Mouse (Mus musculus) E14TG2a.4 (cell line): ENCODE data around the gene Polr3c.

Experiments
- H3K27me3 ChIP-seq: 2 replicates; pipeline ENCODE4 v1.6.1; 2014; ENCODE audit warnings: low read length, control low read depth; ENCODE audit not compliant: insufficient read depth
- H3K36me3 ChIP-seq: 2 replicates; pipeline ENCODE4 v1.6.1; 2014; ENCODE audit warnings: low read length, control low read depth; ENCODE audit not compliant: insufficient read depth
- H3K4me1 ChIP-seq: replicated peaks from 2 replicates; pipeline ENCODE4 v1.6.1; 2014; ENCODE audit warnings: low read depth, low read length, control low read depth
- H3K4me3 ChIP-seq: replicated peaks from 2 replicates; pipeline ENCODE4 v1.5.1; 2014; ENCODE audit warnings: mild to moderate bottlenecking, low read length
- H3K9me3 ChIP-seq: 2 replicates; pipeline ENCODE4 v1.6.1; 2014; ENCODE audit warnings: low read length, control low read depth
- CTCF ChIP-seq: conservative IDR thresholded peaks from 2 replicates; pipeline ENCODE4 v1.5.1; 2014; ENCODE audit warnings: low read length
- NANOG ChIP-seq: IDR thresholded peaks from 2 replicates; pipeline ENCODE4 v1.6.1; 2014; ENCODE audit warnings: borderline replicate concordance, low read length, mixed read lengths
- POU5F1 ChIP-seq: IDR thresholded peaks from 2 replicates; pipeline ENCODE4 v1.6.1; 2014; ENCODE audit warnings: low read length, borderline replicate concordance

Gene Polr3c

DNA sequence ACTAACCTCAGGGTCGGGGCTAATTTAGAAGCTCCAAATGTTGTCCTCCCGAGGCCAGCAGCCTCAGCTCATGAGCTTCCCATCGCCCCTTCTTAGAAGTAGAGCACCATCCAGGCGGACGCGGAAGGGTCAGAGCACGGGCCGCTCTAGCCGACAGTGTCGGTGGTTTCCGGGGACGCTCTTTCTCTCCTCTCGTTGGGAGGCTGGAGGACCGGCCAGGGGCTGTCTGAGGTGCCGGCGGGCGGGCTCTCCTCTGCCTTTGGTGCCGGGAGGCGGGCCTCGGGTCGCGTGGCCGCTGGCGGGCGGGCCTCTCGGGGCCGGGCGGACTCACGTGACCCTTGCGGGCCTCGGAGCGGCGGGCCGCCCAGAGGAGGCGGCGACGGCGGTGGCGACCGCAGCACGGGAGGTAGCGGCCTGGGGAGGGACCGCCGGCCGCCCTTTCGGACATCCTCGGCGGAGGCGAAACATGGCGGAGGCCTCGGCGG is at the start of gene Polr3c, which contains the start of gene Rnf115:
TSS of gene Polr3c (minus strand) at position 286 of the 485 bp plus-strand sequence.
TSS of gene Rnf115 (plus strand) at position 322 of the 485 bp plus-strand sequence.
- H3K9me3 ChIP-seq, result no peaks in the 10 kb centered on the region
- H3K36me3 ChIP-seq, result peaks cover 31% of the 10 kb centered on the region
- H3K27me3 ChIP-seq, result no peaks in the 10 kb centered on the region
- H3K4me1 ChIP-seq, result peaks cover 47% of the 10 kb centered on the region
- H3K4me3 ChIP-seq, result peak within 1 kb of the TSS; percentile 92
- TF ChIP-seq CTCF, result no peak

DNA sequence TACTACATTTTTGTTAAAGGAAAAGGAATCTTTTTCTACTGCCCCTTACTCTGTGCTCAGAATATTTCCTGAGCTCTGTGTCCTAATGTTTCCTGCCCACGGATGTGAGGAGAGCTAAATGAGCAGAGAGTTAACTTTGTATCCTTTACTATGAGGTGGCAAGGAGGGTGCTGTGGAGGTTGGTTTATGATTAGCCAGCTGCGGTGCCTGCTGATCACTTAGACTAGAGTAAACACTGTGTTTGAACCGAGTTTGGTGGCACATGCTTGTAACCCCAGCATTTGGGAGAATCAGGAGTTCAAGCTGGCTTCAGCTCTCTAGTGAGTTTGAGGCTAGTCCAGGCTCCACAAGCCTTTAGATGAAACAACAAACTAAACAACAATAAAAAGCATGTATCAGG is 49.7 kb upstream of the Polr3c start:
- TF ChIP-seq POU5F1 (no peak), CTCF (no peak), NANOG (no peak)
- Histone ChIP-seq H3K27me3 (no peaks in the 10 kb centered on the region), H3K4me1 (no peaks in the 10 kb centered on the region)

DNA sequence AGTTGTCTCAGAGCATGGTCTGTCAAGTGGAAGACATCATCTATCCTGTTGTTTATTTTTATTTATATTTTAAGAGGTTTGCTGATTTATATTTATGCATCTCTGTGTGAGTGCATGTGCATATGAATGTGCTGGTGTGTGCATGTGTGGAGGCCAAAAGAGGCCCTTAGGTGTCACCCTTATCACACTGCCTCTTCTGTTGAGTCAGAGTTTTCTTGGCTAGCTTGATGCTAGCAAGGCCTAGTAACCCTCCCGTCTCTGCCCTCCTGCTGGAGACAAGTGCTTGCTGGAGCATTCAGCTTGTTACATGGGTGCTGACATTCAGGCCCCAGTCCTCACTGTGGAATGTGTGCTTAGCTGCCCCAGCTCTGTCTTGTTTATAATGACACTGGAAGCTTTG is 45.5 kb upstream of the Polr3c start:
- Histone ChIP-seq H3K36me3 (peaks cover 16% of the 10 kb centered on the region), H3K4me1 (no peaks in the 10 kb centered on the region), H3K4me3 (no peak overlapping the region), H3K27me3 (no peaks in the 10 kb centered on the region), H3K9me3 (no peaks in the 10 kb centered on the region)
- TF ChIP-seq POU5F1, result no peak
- TF ChIP-seq NANOG, result no peak

More for the DNA sequence above, 49.7 kb upstream of the Polr3c start:
- no peaks in the 10 kb centered on the region for H3K9me3 ChIP-seq
- H3K4me3 ChIP-seq, result no peak overlapping the region
- H3K36me3 ChIP-seq, result peaks cover 19% of the 10 kb centered on the region

DNA sequence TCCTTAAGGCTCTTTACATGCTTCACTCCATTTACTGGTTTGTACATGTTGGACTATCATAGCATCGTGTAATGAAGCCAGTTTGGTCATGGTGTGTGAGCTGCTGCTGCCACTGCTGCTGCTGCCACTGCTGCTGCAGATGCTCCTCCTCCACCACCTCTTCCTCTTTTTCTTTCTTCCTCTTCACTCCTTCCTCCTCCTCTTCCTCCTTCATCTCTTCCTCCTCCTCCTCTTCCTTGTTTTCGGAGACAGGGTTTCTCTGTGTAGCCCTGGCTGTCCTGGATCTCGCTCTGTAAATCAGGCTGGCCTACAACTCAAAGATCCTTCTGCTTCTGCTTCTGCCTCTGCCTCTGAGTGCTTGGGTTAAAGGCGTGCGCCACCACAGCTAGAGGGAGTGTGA is 42.5 kb upstream of the Polr3c start:
- Histone ChIP-seq H3K27me3 (no peaks in the 10 kb centered on the region), H3K36me3 (peaks cover 9% of the 10 kb centered on the region; the same call in 1 of the 2 replicates), H3K9me3 (no peaks in the 10 kb centered on the region), H3K4me3 (no peak overlapping the region), H3K4me1 (no peaks in the 10 kb centered on the region)
- TF ChIP-seq POU5F1 (no peak), CTCF (no peak), NANOG (no peak)

DNA sequence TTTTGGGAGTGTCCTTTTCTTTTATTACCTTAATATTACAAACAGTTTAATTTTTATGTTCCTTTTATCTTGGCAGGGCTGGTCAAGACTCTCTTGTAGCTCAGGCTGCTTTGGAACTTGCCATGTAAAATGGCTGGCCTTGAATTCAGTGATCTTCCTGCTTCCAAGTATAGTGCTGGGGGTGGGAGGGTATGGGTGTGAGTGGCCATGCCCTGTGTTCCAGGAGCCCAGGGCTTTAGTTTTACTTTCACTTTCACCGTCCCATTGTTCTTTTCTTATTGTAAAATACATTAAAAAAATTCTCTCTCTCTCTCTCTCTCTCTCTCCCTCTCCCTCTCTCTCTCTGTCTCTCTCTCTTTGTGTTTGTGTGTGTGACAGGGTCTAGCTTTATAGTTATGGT is 37.1 kb upstream of the Polr3c start:
- peaks cover 47% of the 10 kb centered on the region for H3K9me3 ChIP-seq
- no peak for TF ChIP-seq CTCF
- no peak for TF ChIP-seq POU5F1
- no peak for TF ChIP-seq NANOG
- H3K4me1 ChIP-seq, result no peaks in the 10 kb centered on the region

DNA sequence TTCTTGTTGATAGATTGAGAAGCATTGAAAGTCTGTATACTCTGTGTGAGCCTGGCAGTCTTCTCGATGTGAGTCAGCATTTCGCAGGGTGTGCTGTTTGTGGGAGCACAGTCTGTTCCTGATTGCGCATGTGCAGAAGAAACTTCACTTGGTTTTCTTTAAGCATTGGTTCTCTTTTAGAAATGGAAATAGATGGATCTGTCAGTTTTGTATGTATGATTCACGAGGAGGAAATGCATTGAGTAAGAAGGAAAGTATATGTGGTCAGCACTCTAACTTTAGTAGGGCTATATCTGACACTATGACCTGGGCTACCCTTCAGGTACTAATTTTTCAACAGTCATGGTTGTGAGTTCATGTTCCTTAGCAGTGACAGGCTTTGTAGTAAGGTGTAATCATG is 32.3 kb upstream of the Polr3c start:
- Histone ChIP-seq H3K27me3 (no peaks in the 10 kb centered on the region), H3K9me3 (peaks cover 50% of the 10 kb centered on the region), H3K36me3 (peaks cover 39% of the 10 kb centered on the region), H3K4me1 (peaks cover 16% of the 10 kb centered on the region), H3K4me3 (no peak overlapping the region)
- TF ChIP-seq POU5F1 (no peak), NANOG (no peak), CTCF (no peak)

More for the DNA sequence above, 37.1 kb upstream of the Polr3c start:
- Histone ChIP-seq H3K4me3 (no peak overlapping the region), H3K27me3 (no peaks in the 10 kb centered on the region), H3K36me3 (peaks cover 42% of the 10 kb centered on the region)

DNA sequence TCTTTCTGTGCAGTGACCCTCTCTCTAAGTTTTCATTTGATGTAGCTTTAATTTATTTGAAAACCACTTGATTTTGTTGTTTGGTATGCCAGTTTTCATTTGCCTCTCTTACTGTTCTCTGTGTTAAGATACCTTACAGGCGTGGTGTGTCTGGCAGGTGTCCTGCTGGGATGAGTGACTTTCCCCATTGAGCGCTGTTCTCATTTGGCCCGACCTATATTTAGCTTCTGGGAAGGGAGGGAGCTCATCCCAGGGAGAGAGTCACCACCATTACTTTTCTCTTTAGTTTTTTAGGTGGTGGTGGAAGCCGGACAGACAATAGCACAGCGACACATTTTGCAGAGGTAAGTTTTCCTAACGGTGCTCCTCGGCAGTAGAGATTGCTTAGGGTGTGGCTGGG is 30.3 kb upstream of the Polr3c start:
- H3K27me3 ChIP-seq, result no peaks in the 10 kb centered on the region
- peaks cover 16% of the 10 kb centered on the region for H3K4me1 ChIP-seq
- no peak overlapping the region for H3K4me3 ChIP-seq
- TF ChIP-seq POU5F1 (no peak), CTCF (no peak), NANOG (no peak)
- H3K9me3 ChIP-seq, result peaks cover 32% of the 10 kb centered on the region
- H3K36me3 ChIP-seq, result peaks cover 27% of the 10 kb centered on the region

DNA sequence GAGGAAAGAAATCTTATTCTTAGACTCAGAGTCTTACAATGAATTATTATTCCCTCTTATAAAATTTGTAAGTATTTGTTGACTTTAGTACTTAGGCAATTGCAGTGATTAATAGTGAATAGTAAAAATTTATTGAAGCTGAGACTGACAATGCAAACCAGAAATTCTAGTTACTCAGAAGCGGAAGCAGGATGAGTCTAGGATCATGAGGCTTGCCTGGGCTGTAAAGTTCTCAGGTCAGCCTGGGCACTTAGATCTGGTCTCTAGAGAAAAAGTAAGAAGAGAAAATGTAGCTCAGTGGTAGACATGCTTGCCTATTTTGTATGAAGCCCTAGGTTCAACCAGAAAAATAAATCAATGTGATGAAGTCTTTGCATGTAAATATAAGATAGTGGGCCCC is 28.5 kb upstream of the Polr3c start:
- no peak for TF ChIP-seq POU5F1
- TF ChIP-seq NANOG, result no peak
- TF ChIP-seq CTCF, result no peak

DNA sequence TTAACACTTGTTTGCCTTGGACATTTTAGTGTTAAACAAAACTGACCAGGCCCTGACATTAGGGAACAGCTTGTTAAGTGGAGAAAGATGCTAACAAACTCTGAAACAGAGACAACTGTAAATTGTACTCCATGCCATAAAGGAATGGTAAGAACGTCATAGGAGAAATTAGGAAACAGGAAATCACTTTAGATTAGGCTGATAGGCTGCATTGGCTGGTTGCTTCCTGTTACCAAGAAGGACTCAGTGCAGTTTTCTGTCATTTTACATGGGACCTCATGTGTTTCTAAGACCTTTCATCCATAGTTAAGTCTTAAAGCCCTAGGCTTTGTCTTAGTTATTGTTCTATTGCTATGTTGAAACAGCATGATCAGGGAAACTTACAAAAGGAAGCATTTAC is 19.4 kb upstream of the Polr3c start:
- no peaks in the 10 kb centered on the region for H3K9me3 ChIP-seq
- no peaks in the 10 kb centered on the region for H3K27me3 ChIP-seq
- no peaks in the 10 kb centered on the region; the same call in 1 of the 2 replicates for H3K4me1 ChIP-seq
- 0 out of 2 replicates have a peak, but pooled peaks cover 5% of the 10 kb centered on the region for H3K36me3 ChIP-seq
- no peak overlapping the region for H3K4me3 ChIP-seq
- TF ChIP-seq CTCF (no peak), NANOG (no peak), POU5F1 (no peak)

More for the DNA sequence above, 28.5 kb upstream of the Polr3c start:
- H3K36me3 ChIP-seq, result peaks cover 15% of the 10 kb centered on the region
- H3K4me1 ChIP-seq, result peaks cover 18% of the 10 kb centered on the region
- H3K9me3 ChIP-seq, result peaks cover 17% of the 10 kb centered on the region
- no peaks in the 10 kb centered on the region for H3K27me3 ChIP-seq
- no peak overlapping the region for H3K4me3 ChIP-seq
